Mouse (Mus musculus) hindbrain, embryonic 16.5 days (tissue): ENCODE measurements at regions not wholly inside any gene's neighbourhood (a gene's known extent, or its start where the extent isn't known, plus 50 kb on each side); places are given as distances from the start of the nearest gene placed in this dataset.

Experiments
- ATAC-seq: fragments of 200-750 bp; cut with Nextera tagmentation; 2 replicates; pipeline ENCODE4 v1.8.0; 2017; ENCODE audit warnings: moderate TSS enrichment, moderate library complexity
- H3K27ac ChIP-seq: fragments of 300-500 bp; sonication (generic); 2 replicates; pipeline ENCODE4 v1.5.1; 2014; ENCODE audit warnings: low read depth, mild to moderate bottlenecking, control low read depth, low read length, moderate library complexity
- H3K27me3 ChIP-seq: fragments of 300-500 bp; sonication (generic); replicated peaks from 2 replicates; pipeline ENCODE4 v1.6.1; 2014; ENCODE audit warnings: low read length; ENCODE audit not compliant: control insufficient read depth, insufficient read depth
- H3K36me3 ChIP-seq: fragments of 300-500 bp; sonication (generic); 2 replicates; pipeline ENCODE4 v1.6.1; 2014; ENCODE audit warnings: mild to moderate bottlenecking, low read length, moderate library complexity, mixed read lengths; ENCODE audit not compliant: control insufficient read depth, insufficient read depth
- H3K4me1 ChIP-seq: fragments of 300-500 bp; sonication (generic); 2 replicates; pipeline ENCODE4 v1.6.1; 2014; ENCODE audit warnings: low read depth, low read length; ENCODE audit not compliant: control insufficient read depth, insufficient read depth
- H3K4me2 ChIP-seq: fragments of 300-500 bp; sonication (generic); 2 replicates; pipeline ENCODE4 v1.6.1; 2014; ENCODE audit warnings: mild to moderate bottlenecking, low read length, control low read depth, moderate library complexity
- H3K4me3 ChIP-seq: fragments of 300-500 bp; sonication (generic); 2 replicates; pipeline ENCODE4 v1.5.1; 2014; ENCODE audit warnings: mild to moderate bottlenecking, low read length, control low read depth, moderate library complexity
- H3K9ac ChIP-seq: fragments of 300-500 bp; sonication (generic); 2 replicates; pipeline ENCODE4 v1.6.1; 2014; ENCODE audit warnings: low read depth, mild to moderate bottlenecking, control low read depth, low read length, moderate library complexity
- H3K9me3 ChIP-seq: fragments of 300-500 bp; sonication (generic); 2 replicates; pipeline ENCODE4 v1.6.1; 2014; ENCODE audit warnings: mild to moderate bottlenecking, low read length, moderate library complexity; ENCODE audit not compliant: control insufficient read depth
- WGBS: fragments of 180-500 bp; shearing (Covaris S2); extraction: QIAGEN DNeasy Blood & Tissue Kit; methylation state at CpG from one replicate; pipeline ENCODE4 v1.1.7; 2014; 5-methylcytosine and 5-hydroxymethylcytosine counted together

DNA sequence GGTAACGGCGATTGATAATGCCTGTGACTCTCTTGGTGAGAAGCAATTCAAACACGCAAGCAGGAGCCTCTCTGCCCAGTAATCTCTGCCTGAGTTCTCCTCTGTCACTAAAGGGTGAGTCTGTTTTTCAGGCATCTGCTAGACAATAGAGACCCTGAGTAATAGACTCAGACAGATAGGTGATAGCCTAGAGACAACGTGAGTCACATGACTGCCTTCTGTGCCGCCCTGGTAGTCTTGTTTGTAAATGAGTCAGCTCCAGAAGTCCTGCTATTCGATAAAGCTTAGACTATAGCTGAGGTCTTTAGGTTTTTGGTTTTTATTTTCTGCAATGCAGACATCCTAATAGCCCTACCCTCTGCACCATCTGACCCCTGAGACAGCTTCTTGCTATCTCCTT is 126.9 kb downstream of the Gm9376 start:
- 52% methylated on average over 6 of the region's 6 CpGs for WGBS
- Histone ChIP-seq H3K9ac (no peak overlapping the region), H3K4me2 (no peak overlapping the region), H3K4me3 (no peak overlapping the region), H3K27me3 (no peaks in the 10 kb centered on the region), H3K4me1 (no peaks in the 10 kb centered on the region), H3K9me3 (no peaks in the 10 kb centered on the region), H3K36me3 (no peaks in the 10 kb centered on the region), H3K27ac (no peak overlapping the region)
- no peak; the same call in 1 of the 2 replicates for ATAC-seq

DNA sequence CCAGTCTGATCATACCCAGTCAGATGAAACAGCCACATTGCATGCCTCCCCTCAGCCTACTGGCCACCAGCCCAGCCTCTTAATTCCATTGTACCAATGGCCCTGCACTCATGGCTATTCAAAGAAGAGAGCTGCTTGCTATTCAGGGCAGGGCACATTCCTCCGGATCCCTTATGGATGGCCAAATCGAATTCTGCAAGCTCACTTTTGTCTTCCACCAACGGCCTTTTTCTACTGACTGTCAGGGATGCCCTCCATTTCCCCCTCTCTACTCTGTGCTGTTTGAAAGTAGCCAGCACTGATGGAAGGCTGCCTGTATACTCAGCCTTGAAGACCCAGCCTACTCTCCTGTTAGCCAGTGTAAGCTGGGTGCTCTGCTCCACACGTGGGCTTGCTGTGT is 147.5 kb downstream of the Gm9376 start:
- Histone ChIP-seq H3K9ac (no peak overlapping the region), H3K4me2 (no peak overlapping the region), H3K27me3 (no peaks in the 10 kb centered on the region; the same call in 1 of the 2 replicates), H3K4me3 (no peak overlapping the region), H3K36me3 (no peaks in the 10 kb centered on the region), H3K27ac (no peak overlapping the region), H3K4me1 (no peaks in the 10 kb centered on the region), H3K9me3 (no peaks in the 10 kb centered on the region; the same call in 1 of the 2 replicates)
- ATAC-seq: peak; percentile 92
- 16% methylated on average over 4 of the region's 4 CpGs for WGBS

DNA sequence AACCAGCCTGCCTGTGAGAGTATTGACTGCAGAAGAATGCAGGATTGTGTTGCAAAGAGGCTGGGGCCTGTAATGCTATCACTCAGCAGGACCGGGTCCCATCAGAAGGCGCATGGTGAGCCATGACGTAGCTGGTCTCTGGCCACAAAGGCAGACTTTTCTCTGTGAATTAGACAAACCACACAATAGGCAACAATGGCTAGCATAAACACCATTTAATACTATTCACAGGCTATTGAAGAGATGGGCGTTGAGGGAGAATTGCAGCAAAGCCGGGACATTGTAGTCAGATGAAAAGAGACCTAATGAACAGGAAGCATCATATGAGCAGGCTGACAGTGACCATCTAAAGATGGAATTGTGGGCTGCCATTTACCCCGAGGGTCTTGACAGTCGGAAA is 149.4 kb downstream of the Gm9376 start:
- H3K9me3 ChIP-seq: no peaks in the 10 kb centered on the region; the same call in 1 of the 2 replicates
- WGBS: 21% methylated on average over 7 of the region's 7 CpGs
- no peaks in the 10 kb centered on the region for H3K36me3 ChIP-seq
- no peak overlapping the region for H3K4me2 ChIP-seq
- H3K27me3 ChIP-seq: no peaks in the 10 kb centered on the region; the same call in 1 of the 2 replicates
- no peak overlapping the region for H3K9ac ChIP-seq
- no peaks in the 10 kb centered on the region for H3K4me1 ChIP-seq
- peak; percentile 70 for ATAC-seq
- H3K4me3 ChIP-seq: no peak overlapping the region
- H3K27ac ChIP-seq: no peak overlapping the region

DNA sequence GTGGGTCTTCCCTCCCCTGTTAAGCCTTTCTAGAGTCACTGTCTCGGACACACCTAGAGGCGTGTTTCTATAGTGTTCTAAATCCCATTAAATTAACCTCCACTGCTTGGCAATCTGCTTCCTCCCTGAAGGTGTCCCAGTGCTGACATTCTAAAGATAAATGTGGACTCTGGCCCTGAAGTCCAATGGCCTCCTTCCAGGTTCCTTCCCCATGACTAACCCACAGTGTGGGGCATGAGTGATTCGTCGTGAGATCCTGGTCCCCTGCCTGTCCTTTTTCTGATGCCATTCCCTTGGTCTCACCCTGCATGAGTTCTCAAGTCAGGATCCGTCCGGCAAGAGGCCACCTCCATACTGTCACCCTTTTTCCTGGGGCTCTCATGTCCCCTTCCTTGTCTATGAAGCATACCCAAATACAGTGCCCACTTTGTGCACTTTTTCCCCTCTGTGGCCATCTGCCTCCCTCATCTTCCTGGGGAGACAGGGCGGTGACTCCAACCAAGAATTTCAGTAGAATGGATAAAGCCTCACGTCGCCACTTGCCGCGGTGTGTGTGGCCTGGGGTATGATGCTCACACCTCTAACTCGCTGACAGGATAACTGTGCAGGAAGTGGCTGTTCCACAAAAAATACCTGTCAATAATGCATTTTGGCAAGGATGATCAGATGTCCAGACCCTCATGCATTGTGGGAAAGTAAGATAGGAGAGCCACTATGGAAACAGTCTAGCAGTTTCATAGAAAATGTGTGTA is 152.9 kb downstream of the Gm9376 start:
- 93% methylated on average over 12 of the region's 12 CpGs for WGBS
- ATAC-seq: no peak
- no peaks in the 10 kb centered on the region; the same call in 1 of the 2 replicates for H3K27me3 ChIP-seq
- no peaks in the 10 kb centered on the region; the same call in 1 of the 2 replicates for H3K9me3 ChIP-seq
- no peak overlapping the region for H3K4me3 ChIP-seq
- H3K4me2 ChIP-seq: no peak overlapping the region
- no peak overlapping the region for H3K27ac ChIP-seq
- peaks cover 9% of the 10 kb centered on the region for H3K4me1 ChIP-seq
- no peaks in the 10 kb centered on the region for H3K36me3 ChIP-seq
- no peak overlapping the region for H3K9ac ChIP-seq

DNA sequence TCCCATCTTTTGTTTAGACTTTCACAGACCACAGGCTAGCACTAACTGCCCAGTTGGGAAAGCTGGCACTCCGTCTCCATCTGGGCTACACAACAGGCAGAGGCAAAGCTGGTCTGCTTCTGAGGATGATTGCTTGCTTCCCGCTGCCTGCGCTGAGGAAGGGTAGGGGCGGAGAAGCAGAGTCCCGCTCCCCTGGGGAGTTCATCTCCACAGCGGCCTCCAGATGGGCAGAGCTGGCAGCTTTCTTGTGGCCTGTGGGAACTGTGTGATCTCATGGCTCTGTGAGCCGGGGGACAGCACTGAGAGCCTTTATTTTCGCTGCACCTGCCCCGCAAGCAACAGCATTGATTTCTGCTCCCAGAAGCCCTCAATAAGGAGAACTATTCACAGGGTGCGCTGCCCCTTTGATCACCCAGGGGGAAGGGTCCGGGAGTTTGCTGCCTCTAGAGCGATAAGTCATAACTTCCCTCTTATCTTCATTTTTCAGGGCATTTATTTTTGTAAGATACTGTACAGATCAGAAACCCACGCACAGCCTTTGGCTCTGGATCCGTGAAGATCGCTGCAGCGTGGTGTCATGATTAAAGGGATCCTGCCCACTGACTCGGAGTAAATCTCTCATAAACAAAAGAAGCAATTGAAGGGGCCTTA is 155.7 kb downstream of the Gm9376 start:
- Histone ChIP-seq H3K9ac (peak overlapping the region; percentile 61), H3K4me3 (peak overlapping the region; percentile 40), H3K36me3 (no peaks in the 10 kb centered on the region), H3K27ac (peak overlapping the region; percentile 29; the same call in 1 of the 2 replicates), H3K27me3 (peaks cover 3% of the 10 kb centered on the region), H3K9me3 (no peaks in the 10 kb centered on the region; the same call in 1 of the 2 replicates), H3K4me1 (peaks cover 9% of the 10 kb centered on the region), H3K4me2 (peak overlapping the region; percentile 76)
- peak; percentile 85 for ATAC-seq
- 1% methylated on average over 17 of the region's 17 CpGs for WGBS

DNA sequence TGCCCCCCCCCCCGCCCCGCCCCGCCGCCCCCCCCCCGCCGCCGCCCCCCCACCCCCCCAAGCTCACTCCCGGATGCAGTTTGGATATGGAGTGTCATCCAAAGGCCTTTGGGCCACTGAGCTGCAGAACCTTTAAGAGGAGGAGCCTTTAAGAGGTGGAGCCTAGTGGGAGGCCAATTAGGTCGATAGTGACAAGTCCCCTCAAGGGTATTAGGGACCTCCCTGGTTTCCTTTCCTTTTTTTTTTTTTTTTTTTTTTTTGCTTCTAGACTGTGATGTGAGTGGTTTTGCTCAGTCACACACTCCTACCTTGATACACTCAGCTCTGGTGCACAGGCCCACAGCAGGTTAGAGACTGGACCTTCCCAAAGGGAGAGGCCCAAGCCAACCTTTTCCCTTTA is 156.5 kb downstream of the Gm9376 start:
- Histone ChIP-seq H3K4me1 (peaks cover 9% of the 10 kb centered on the region), H3K4me3 (no peak overlapping the region), H3K9ac (no peak overlapping the region), H3K36me3 (no peaks in the 10 kb centered on the region), H3K9me3 (no peaks in the 10 kb centered on the region; the same call in 1 of the 2 replicates), H3K27ac (no peak overlapping the region), H3K27me3 (peaks cover 3% of the 10 kb centered on the region), H3K4me2 (no peak overlapping the region)
- no peak for ATAC-seq
- 0% methylated on average over 2 of the region's 9 CpGs for WGBS

DNA sequence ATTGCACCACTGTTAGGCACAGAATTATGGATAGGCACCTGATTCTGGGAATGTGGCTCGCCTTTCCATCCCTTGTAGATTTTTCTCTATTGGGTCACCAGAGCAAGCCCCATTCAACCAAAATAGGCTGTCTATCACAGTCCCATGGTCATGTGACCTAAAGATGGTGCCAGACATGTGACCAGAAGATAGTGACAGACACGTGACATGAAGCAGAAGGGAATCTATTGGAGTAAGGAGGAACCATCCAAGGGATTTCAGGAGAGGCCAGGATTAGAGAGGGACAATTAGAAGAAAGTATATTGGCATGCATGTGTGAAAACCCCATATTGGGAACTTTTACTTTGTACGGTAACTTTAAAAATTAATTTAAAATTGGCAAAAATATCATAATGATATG is 159.8 kb downstream of the Gm9376 start:
- H3K4me2 ChIP-seq: no peak overlapping the region
- H3K4me3 ChIP-seq: no peak overlapping the region
- H3K36me3 ChIP-seq: no peaks in the 10 kb centered on the region
- peaks cover 9% of the 10 kb centered on the region for H3K4me1 ChIP-seq
- no peaks in the 10 kb centered on the region for H3K9me3 ChIP-seq
- 81% methylated on average over 3 of the region's 3 CpGs for WGBS
- no peak overlapping the region for H3K27ac ChIP-seq
- peaks cover 3% of the 10 kb centered on the region for H3K27me3 ChIP-seq
- H3K9ac ChIP-seq: no peak overlapping the region
- ATAC-seq: no peak

DNA sequence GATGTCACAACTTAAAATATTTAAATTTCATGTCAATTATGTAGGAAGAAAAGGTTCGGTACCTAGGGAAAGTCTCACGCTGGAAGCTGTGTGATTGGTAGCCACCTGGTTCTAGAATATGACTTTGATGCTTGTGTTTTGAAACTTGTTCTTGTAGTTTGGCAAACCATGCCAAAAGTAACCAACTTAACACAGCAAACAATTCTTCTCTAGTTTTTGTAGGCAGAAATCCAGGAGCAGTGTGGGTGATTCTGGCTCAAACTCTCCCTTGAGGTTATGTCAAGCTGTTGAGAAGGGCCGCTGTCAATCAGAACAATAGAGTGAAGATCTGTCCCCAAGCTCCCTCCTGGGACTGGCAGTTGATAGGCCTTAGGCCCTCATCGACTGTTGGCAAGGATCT is 163.5 kb downstream of the Gm9376 start:
- Histone ChIP-seq H3K4me2 (no peak overlapping the region), H3K36me3 (no peaks in the 10 kb centered on the region), H3K9ac (no peak overlapping the region), H3K27me3 (peaks cover 3% of the 10 kb centered on the region; the same call in 1 of the 2 replicates), H3K27ac (no peak overlapping the region), H3K9me3 (no peaks in the 10 kb centered on the region), H3K4me3 (no peak overlapping the region), H3K4me1 (no peaks in the 10 kb centered on the region)
- no peak for ATAC-seq
- 87% methylated on average over 4 of the region's 4 CpGs for WGBS

DNA sequence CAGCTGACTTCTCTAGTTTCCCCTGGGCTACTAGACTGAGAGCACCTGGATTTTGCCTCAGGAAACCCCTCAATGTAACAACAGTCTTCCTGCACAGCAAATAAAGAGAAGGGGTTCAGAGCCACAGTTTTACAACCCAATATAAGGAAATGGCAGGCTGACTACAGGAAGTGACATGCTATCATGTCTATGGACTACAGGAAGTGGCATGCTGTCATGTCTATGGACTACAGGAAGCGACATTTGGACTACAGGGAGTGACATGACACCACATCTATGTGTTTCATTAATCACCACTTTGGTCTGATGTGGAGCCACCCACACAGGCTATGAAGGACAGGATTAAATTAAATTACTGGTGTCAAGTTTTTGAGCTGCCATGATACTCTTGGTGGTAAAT is 164.0 kb downstream of the Gm9376 start:
- no peaks in the 10 kb centered on the region for H3K36me3 ChIP-seq
- no peak overlapping the region for H3K9ac ChIP-seq
- no peak overlapping the region for H3K27ac ChIP-seq
- WGBS: 93% methylated on average over 1 of the region's 1 CpGs
- no peak for ATAC-seq
- H3K4me1 ChIP-seq: no peaks in the 10 kb centered on the region
- H3K27me3 ChIP-seq: peaks cover 3% of the 10 kb centered on the region; the same call in 1 of the 2 replicates
- no peaks in the 10 kb centered on the region for H3K9me3 ChIP-seq
- H3K4me2 ChIP-seq: no peak overlapping the region
- H3K4me3 ChIP-seq: no peak overlapping the region
